Mouse (Mus musculus) kidney, adult 2 months (tissue): ENCODE results near the gene Iglon5.

Source experiments
- CTCF ChIP-seq: fragments of 200-500 bp; conservative IDR thresholded peaks from 2 replicates; pipeline ENCODE4 v1.5.1; 2011; ENCODE audit warnings: low read depth, mild to moderate bottlenecking, control low read depth, low read length, moderate library complexity, mixed read lengths; ENCODE audit not compliant: insufficient read depth, insufficient read length
- POLR2A ChIP-seq: fragments of 200-500 bp; IDR thresholded peaks from one replicate; pipeline ENCODE4 v1.6.1; 2011; ENCODE audit warnings: low read depth, low read length, control low read depth

DNA sequence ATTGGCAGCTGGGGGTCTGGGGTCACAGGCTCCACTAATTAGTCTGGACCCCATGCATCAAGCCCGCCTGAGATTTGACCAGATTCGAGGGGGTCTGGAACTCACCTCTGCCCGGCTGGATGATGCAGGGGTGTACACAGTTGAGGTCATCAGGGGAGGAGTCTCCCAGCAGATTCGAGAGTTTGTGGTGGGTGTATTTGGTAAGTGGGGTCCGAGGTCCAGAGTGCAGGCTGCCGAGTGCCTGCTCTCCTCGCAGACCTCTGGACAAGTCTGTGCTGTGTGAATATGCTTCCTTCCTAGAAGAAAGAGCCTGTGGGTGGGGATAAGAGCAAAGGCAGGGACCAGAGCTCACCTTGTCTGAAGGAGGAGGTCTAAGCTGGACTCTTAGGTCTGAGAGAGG lies 25.9 kb downstream of the Iglon5 start:
- no peak for TF ChIP-seq CTCF
- TF ChIP-seq POLR2A: no peak
